Mouse (Mus musculus) spleen, adult 2 months (tissue): ENCODE measurements around the gene Ndufs8.

Experiments used
- CTCF ChIP-seq: fragments of 200-500 bp; IDR thresholded peaks from 2 replicates; pipeline ENCODE4 v1.5.1; 2011; ENCODE audit warnings: mild to moderate bottlenecking, inconsistent platforms; ENCODE audit not compliant: insufficient read depth, insufficient read length, insufficient replicate concordance; ENCODE audit errors: extremely low read depth
- POLR2A ChIP-seq: fragments of 200-500 bp; IDR thresholded peaks from 2 replicates; pipeline ENCODE4 v1.6.1; 2011; ENCODE audit warnings: low read depth, low read length, inconsistent platforms

DNA sequence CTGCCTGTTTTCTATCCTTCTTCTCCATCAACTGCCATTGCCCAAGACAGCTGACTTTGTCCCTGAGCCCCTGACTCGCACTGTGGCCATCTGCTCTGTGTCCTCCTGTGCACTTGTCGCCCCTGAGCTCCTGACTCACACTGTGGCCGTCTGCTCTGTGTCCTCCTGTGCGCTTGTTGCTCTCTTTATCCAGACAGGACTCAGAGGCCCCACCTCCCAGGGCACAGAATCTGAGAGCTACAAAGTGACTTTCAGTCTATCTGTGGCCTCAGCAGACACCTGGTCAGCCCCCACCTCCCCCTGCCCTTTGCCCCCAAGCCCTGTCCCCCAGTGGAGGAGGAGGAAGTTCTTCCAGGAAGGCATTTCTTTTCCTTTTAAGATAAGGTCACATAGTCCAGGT, 43.2 kb upstream of the Ndufs8 start:
- no peak for TF ChIP-seq CTCF
- no peak for TF ChIP-seq POLR2A
